Mouse (Mus musculus) bone marrow macrophage, adult 2 months (primary cell): ENCODE results near the gene Lpcat4.

ENCODE experiments used
- CTCF ChIP-seq: IDR thresholded peaks from 2 replicates; pipeline ENCODE4 v1.5.1; 2012; ENCODE audit warnings: low read depth, mild to moderate bottlenecking, low read length, moderate library complexity
- POLR2A ChIP-seq: IDR thresholded peaks from 2 replicates; pipeline ENCODE4 v1.6.1; 2012; ENCODE audit warnings: mild to moderate bottlenecking, low read depth, low read length, borderline replicate concordance

GRCm38 (mm10) chr2:112222607-112223006 lies 16.7 kb upstream of the Lpcat4 start:
- TF ChIP-seq CTCF: no peak
- TF ChIP-seq POLR2A: no peak
